Mouse (Mus musculus): ENCODE measurements at regions not wholly inside any gene's neighbourhood (a gene's known extent, or its start where the extent isn't known, plus 50 kb on each side); places are given as distances from the start of the nearest gene placed in this dataset.

GRCm38 (mm10) chr1:47378795-47379194 lies 486.1 kb upstream of the Slc39a10 start:
- H3K36me3 ChIP-seq (ENCODE audit: control insufficient read depth, insufficient read depth, low read length), result no peaks in the 10 kb centered on the region
- H3K27me3 ChIP-seq (ENCODE audit: control insufficient read depth, insufficient read depth, low read length), result no peaks in the 10 kb centered on the region
- H3K9me3 ChIP-seq (ENCODE audit: control insufficient read depth, low read length), result no peaks in the 10 kb centered on the region
- TF ChIP-seq CTCF (IDR thresholded peaks at IDR 0.05; ENCODE audit: low read depth), result no peak
- no peak for TF ChIP-seq EP300 (optimal IDR thresholded peaks at IDR 0.05)
- H3K4me3 ChIP-seq (ENCODE audit: low read depth, low read length), result no peak overlapping the region
- H3K27ac ChIP-seq (replicated peaks), result no peak overlapping the region
- ATAC-seq (ENCODE audit: low FRiP score, low TSS enrichment), result no peak
- no peak overlapping the region for H3K9ac ChIP-seq (ENCODE audit: low read length)
- H3K4me1 ChIP-seq (replicated peaks; ENCODE audit: control insufficient read depth, insufficient read depth), result no peaks in the 10 kb centered on the region
- DNase-seq (ENCODE audit: low spot score), result no peak
- no peak overlapping the region for H3K4me2 ChIP-seq (replicated peaks; ENCODE audit: low read depth)
- WGBS, result 33% methylated on average over 1 of the region's 1 CpGs

- Histone ChIP-seq H3K4me3 (ENCODE audit: low read depth, low read length) (no peak overlapping the region), H3K9me3 (ENCODE audit: control insufficient read depth, low read length) (no peaks in the 10 kb centered on the region), H3K27me3 (ENCODE audit: control insufficient read depth, insufficient read depth, low read length) (no peaks in the 10 kb centered on the region), H3K9ac (ENCODE audit: low read length) (no peak overlapping the region), H3K4me1 (replicated peaks; ENCODE audit: control insufficient read depth, insufficient read depth) (no peaks in the 10 kb centered on the region), H3K36me3 (ENCODE audit: control insufficient read depth, insufficient read depth, low read length) (no peaks in the 10 kb centered on the region), H3K27ac (replicated peaks) (no peak overlapping the region), H3K4me2 (replicated peaks; ENCODE audit: low read depth) (no peak overlapping the region)
- ATAC-seq (ENCODE audit: low FRiP score, low TSS enrichment), result no peak
- TF ChIP-seq CTCF (IDR thresholded peaks at IDR 0.05; ENCODE audit: low read depth) (no peak), EP300 (optimal IDR thresholded peaks at IDR 0.05) (no peak)
- 57% methylated on average over 3 of the region's 3 CpGs for WGBS
- no peak for DNase-seq (ENCODE audit: low spot score)
These were observed 447.2 kb upstream of the Slc39a10 start for GRCm38 (mm10) chr1:47339718-47340439.

GRCm38 (mm10) chr1:47310572-47311075 lies 418.0 kb upstream of the Slc39a10 start:
- 70% methylated on average over 2 of the region's 2 CpGs for WGBS
- Histone ChIP-seq H3K27ac (replicated peaks) (no peak overlapping the region), H3K9ac (ENCODE audit: low read length) (no peak overlapping the region), H3K27me3 (ENCODE audit: control insufficient read depth, insufficient read depth, low read length) (no peaks in the 10 kb centered on the region), H3K4me3 (ENCODE audit: low read depth, low read length) (no peak overlapping the region), H3K4me1 (replicated peaks; ENCODE audit: control insufficient read depth, insufficient read depth) (no peaks in the 10 kb centered on the region), H3K4me2 (replicated peaks; ENCODE audit: low read depth) (no peak overlapping the region), H3K9me3 (ENCODE audit: control insufficient read depth, low read length) (no peaks in the 10 kb centered on the region), H3K36me3 (ENCODE audit: control insufficient read depth, insufficient read depth, low read length) (no peaks in the 10 kb centered on the region)
- no peak for DNase-seq (ENCODE audit: low spot score)
- ATAC-seq (ENCODE audit: low FRiP score, low TSS enrichment), result no peak
- no peak for TF ChIP-seq CTCF (IDR thresholded peaks at IDR 0.05; ENCODE audit: low read depth)
- TF ChIP-seq EP300 (optimal IDR thresholded peaks at IDR 0.05), result no peak

- no peak for ATAC-seq (ENCODE audit: low FRiP score, low TSS enrichment)
These were observed 414.3 kb upstream of the Slc39a10 start for GRCm38 (mm10) chr1:47306961-47307360.

GRCm38 (mm10) chr1:47299311-47299710 lies 406.7 kb upstream of the Slc39a10 start:
- Histone ChIP-seq H3K27me3 (ENCODE audit: control insufficient read depth, insufficient read depth, low read length) (no peaks in the 10 kb centered on the region), H3K9ac (ENCODE audit: low read length) (no peak overlapping the region), H3K27ac (replicated peaks) (no peak overlapping the region), H3K9me3 (ENCODE audit: control insufficient read depth, low read length) (no peaks in the 10 kb centered on the region), H3K36me3 (ENCODE audit: control insufficient read depth, insufficient read depth, low read length) (no peaks in the 10 kb centered on the region), H3K4me1 (replicated peaks; ENCODE audit: control insufficient read depth, insufficient read depth) (no peaks in the 10 kb centered on the region), H3K4me3 (ENCODE audit: low read depth, low read length) (no peak overlapping the region), H3K4me2 (replicated peaks; ENCODE audit: low read depth) (no peak overlapping the region)
- ATAC-seq (ENCODE audit: low FRiP score, low TSS enrichment) (no peak), DNase-seq (ENCODE audit: low spot score) (no peak)
- 89% methylated on average over 1 of the region's 1 CpGs for WGBS
- TF ChIP-seq CTCF (IDR thresholded peaks at IDR 0.05; ENCODE audit: low read depth), result no peak
- no peak for TF ChIP-seq EP300 (optimal IDR thresholded peaks at IDR 0.05)

More at GRCm38 (mm10) chr1:47306961-47307360, 414.3 kb upstream of the Slc39a10 start:
- H3K36me3 ChIP-seq (ENCODE audit: control insufficient read depth, insufficient read depth, low read length), result no peaks in the 10 kb centered on the region
- no peak overlapping the region for H3K4me3 ChIP-seq (ENCODE audit: low read depth, low read length)
- no peak overlapping the region for H3K4me2 ChIP-seq (replicated peaks; ENCODE audit: low read depth)
- no peaks in the 10 kb centered on the region for H3K27me3 ChIP-seq (ENCODE audit: control insufficient read depth, insufficient read depth, low read length)
- H3K9me3 ChIP-seq (ENCODE audit: control insufficient read depth, low read length), result no peaks in the 10 kb centered on the region
- TF ChIP-seq CTCF (IDR thresholded peaks at IDR 0.05; ENCODE audit: low read depth) (no peak), EP300 (optimal IDR thresholded peaks at IDR 0.05) (no peak)
- H3K27ac ChIP-seq (replicated peaks), result no peak overlapping the region
- no peak for DNase-seq (ENCODE audit: low spot score)
- no peaks in the 10 kb centered on the region for H3K4me1 ChIP-seq (replicated peaks; ENCODE audit: control insufficient read depth, insufficient read depth)
- H3K9ac ChIP-seq (ENCODE audit: low read length), result no peak overlapping the region

GRCm38 (mm10) chr1:47285639-47286038 lies 393.0 kb upstream of the Slc39a10 start:
- no peak for TF ChIP-seq CTCF (IDR thresholded peaks at IDR 0.05; ENCODE audit: low read depth)
- TF ChIP-seq EP300 (optimal IDR thresholded peaks at IDR 0.05), result no peak
- H3K9me3 ChIP-seq (ENCODE audit: control insufficient read depth, low read length), result no peaks in the 10 kb centered on the region
- ATAC-seq (ENCODE audit: low FRiP score, low TSS enrichment) (no peak), DNase-seq (ENCODE audit: low spot score) (no peak)
- no peak overlapping the region for H3K27ac ChIP-seq (replicated peaks)
- no peaks in the 10 kb centered on the region for H3K36me3 ChIP-seq (ENCODE audit: control insufficient read depth, insufficient read depth, low read length)
- H3K4me3 ChIP-seq (ENCODE audit: low read depth, low read length), result no peak overlapping the region
- no peaks in the 10 kb centered on the region for H3K27me3 ChIP-seq (ENCODE audit: control insufficient read depth, insufficient read depth, low read length)
- no peaks in the 10 kb centered on the region for H3K4me1 ChIP-seq (replicated peaks; ENCODE audit: control insufficient read depth, insufficient read depth)
- H3K4me2 ChIP-seq (replicated peaks; ENCODE audit: low read depth), result no peak overlapping the region
- WGBS, result 76% methylated on average over 1 of the region's 1 CpGs
- H3K9ac ChIP-seq (ENCODE audit: low read length), result no peak overlapping the region
